Mouse (Mus musculus) layer of hippocampus, adult 18-20 months (tissue): ENCODE measurements around the gene Coa4. TPM values are rescaled to one million over a fixed set of nuclear protein-coding genes. Genes with fewer than 3 reads are reported as not detected.

Experiments used
- DNase-seq, 2 experiments: peaks; one replicate each; pipeline ENCODE4 v3.0.0; 2022; ENCODE audit warnings: low spot score in 2 of 2
- long read RNA-seq: library from polyadenylated mRNA; stranded (forward); transcript quantifications from one replicate; pipeline ENCODE4 v2.0.0, GENCODE M21; 2021
- total RNA-seq, 2 experiments: library from RNA; stranded (reverse); gene quantifications; 2 replicates each; pipeline ENCODE4 v1.2.3; 2021

The Coa4 gene
- total RNA-seq: 1 to 10 TPM; 8.0 TPM
- long read RNA-seq, partial matches to known transcripts: 0 of 1 reads
- long read RNA-seq, other reads (novel, unspliced or antisense): 0 of 1 reads

GRCm38 (mm10) chr7:100536804-100537518 lies at the start of gene Coa4:
Gene Coa4 (plus strand): TSS chr7:100537071.
- DNase-seq: peak; percentile 83 to 90

- DNase-seq: no peak
Measured at GRCm38 (mm10) chr7:100487301-100487700, 49.6 kb upstream of the Coa4 start.

- DNase-seq: no peak
Measured at GRCm38 (mm10) chr7:100488474-100489048, 48.3 kb upstream of the Coa4 start.

GRCm38 (mm10) chr7:100492391-100493116 lies 44.3 kb upstream of the Coa4 start:
- no peak for DNase-seq

- peak; percentile 42 to 51 for DNase-seq
Measured at GRCm38 (mm10) chr7:100493117-100493483, 43.8 kb upstream of the Coa4 start, which contains the start of gene Ucp2. Gene Ucp2 (plus strand): TSS chr7:100493337.

- DNase-seq: no peak
Measured at GRCm38 (mm10) chr7:100493484-100494414, 43.1 kb upstream of the Coa4 start.

- no peak for DNase-seq
Measured at GRCm38 (mm10) chr7:100494415-100494831, 42.4 kb upstream of the Coa4 start.

GRCm38 (mm10) chr7:100495042-100495441 lies 41.8 kb upstream of the Coa4 start:
- no peak for DNase-seq

- DNase-seq: peak; percentile 65 to 74
Measured at GRCm38 (mm10) chr7:100495581-100496251, 41.2 kb upstream of the Coa4 start.

- no peak for DNase-seq
Measured at GRCm38 (mm10) chr7:100496371-100496770, 40.5 kb upstream of the Coa4 start.

GRCm38 (mm10) chr7:100496791-100497190 lies 40.1 kb upstream of the Coa4 start:
- DNase-seq: no peak

GRCm38 (mm10) chr7:100497402-100497801 lies 39.5 kb upstream of the Coa4 start:
- no peak for DNase-seq

GRCm38 (mm10) chr7:100497982-100498381 lies 38.9 kb upstream of the Coa4 start:
- no peak for DNase-seq

GRCm38 (mm10) chr7:100499465-100499864 lies 37.4 kb upstream of the Coa4 start:
- no peak for DNase-seq

- DNase-seq: no peak
Measured at GRCm38 (mm10) chr7:100500276-100500977, 36.4 kb upstream of the Coa4 start.

GRCm38 (mm10) chr7:100501027-100501843 lies 35.6 kb upstream of the Coa4 start:
- no peak for DNase-seq

GRCm38 (mm10) chr7:100501844-100502373 lies 35.0 kb upstream of the Coa4 start:
- no peak for DNase-seq

GRCm38 (mm10) chr7:100502374-100502922 lies 34.4 kb upstream of the Coa4 start:
- DNase-seq: no peak
